Mouse (Mus musculus): ENCODE results near the gene Ubfd1.

DNA sequence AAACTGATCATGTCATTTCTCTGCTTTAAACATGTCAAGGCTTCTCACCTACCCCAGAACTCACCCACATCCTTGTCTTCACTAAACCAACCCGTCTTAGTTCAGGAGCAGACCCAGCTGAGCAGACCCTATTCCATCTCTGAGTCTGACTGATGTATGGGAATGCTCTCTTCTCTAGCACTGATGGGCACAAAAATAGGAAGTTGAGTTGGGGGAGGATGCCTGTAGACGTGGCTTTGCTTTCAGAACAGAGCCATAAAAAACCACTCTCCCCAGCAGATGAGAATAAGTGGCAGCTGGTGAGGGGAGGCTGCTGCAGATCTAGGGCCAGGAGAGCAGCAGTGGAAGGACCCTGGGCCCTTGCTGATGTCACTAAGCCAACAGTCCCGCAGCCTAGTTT is 33.6 kb upstream of the Ubfd1 start:
- no peak for TF ChIP-seq CTCF (IDR thresholded peaks at IDR 0.05; ENCODE audit: control insufficient read depth, insufficient read depth, low read length)
- no peak for TF ChIP-seq POLR2A (IDR thresholded peaks at IDR 0.05; ENCODE audit: borderline replicate concordance, control insufficient read depth, low read depth, low read length)
